Mouse (Mus musculus) heart, adult 2 months (tissue): ENCODE measurements at regions not wholly inside any gene's neighbourhood (a gene's known extent, or its start where the extent isn't known, plus 50 kb on each side); places are given as distances from the start of the nearest gene placed in this dataset.

Experiments used
- CTCF ChIP-seq: fragments of 200-600 bp; IDR thresholded peaks from 2 replicates; pipeline ENCODE4 v1.8.1; 2022; ENCODE audit warnings: antibody characterized with exemption, mild to moderate bottlenecking, moderate library complexity
- EP300 ChIP-seq: fragments of 200-500 bp; IDR thresholded peaks from 2 replicates; pipeline ENCODE4 v1.6.1; 2011; ENCODE audit warnings: low read depth, low read length, control low read depth; ENCODE audit not compliant: insufficient read depth
- POLR2A ChIP-seq: fragments of 200-500 bp; IDR thresholded peaks from 2 replicates; pipeline ENCODE4 v1.6.1; 2011; ENCODE audit warnings: mild to moderate bottlenecking, low read depth, low read length, control low read depth; ENCODE audit not compliant: insufficient read depth

DNA sequence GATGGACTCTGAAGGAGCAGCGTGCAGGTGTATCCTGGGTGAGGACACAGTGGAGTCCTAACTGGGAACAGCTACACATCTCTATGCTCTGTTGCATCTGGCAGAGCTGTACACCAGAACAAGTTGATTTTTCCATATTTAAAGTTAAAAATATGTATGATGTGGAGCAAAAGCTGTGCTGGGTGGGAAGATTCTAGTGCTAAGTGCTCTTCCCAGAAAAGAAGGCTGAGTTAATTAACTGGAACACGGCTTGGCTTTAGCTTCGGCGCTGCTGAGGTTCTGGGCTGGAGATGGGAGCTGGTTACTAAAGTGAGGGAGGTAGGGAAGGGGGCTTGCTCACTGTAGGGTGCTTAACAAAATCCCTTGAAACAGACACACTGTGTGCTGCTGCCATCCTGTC, 84.0 kb upstream of the Gjb5 start:
- no peak for TF ChIP-seq POLR2A
- no peak for TF ChIP-seq CTCF
- TF ChIP-seq EP300: no peak
